Mouse (Mus musculus) E14TG2a.4 (cell line): ENCODE measurements around the gene Igfbp1.

ENCODE experiments used
- CTCF ChIP-seq: conservative IDR thresholded peaks from 2 replicates; pipeline ENCODE4 v1.5.1; 2014; ENCODE audit warnings: low read length
- NANOG ChIP-seq: IDR thresholded peaks from 2 replicates; pipeline ENCODE4 v1.6.1; 2014; ENCODE audit warnings: borderline replicate concordance, low read length, mixed read lengths
- POU5F1 ChIP-seq: IDR thresholded peaks from 2 replicates; pipeline ENCODE4 v1.6.1; 2014; ENCODE audit warnings: low read length, borderline replicate concordance

GRCm38 (mm10) chr11:7164416-7164815 lies 33.2 kb upstream of the Igfbp1 start:
- no peak for TF ChIP-seq CTCF
- TF ChIP-seq POU5F1: no peak
- TF ChIP-seq NANOG: no peak
